Mouse (Mus musculus) cerebellum, adult 8-10 months (tissue): ENCODE measurements around the gene Prss48.
"Not testable (repeated sequence)": the region's sequence is repeated elsewhere in the genome, so short reads cannot be mapped to it uniquely, and the experiment has no call there.

ENCODE experiments used
- DNase-seq: peaks from one replicate; pipeline ENCODE4 v3.0.0; 2022

The Prss48 gene

GRCm38 (mm10) chr3:86001271-86001670 lies 1.0 kb downstream of the Prss48 start:
- DNase-seq = no peak

DNA sequence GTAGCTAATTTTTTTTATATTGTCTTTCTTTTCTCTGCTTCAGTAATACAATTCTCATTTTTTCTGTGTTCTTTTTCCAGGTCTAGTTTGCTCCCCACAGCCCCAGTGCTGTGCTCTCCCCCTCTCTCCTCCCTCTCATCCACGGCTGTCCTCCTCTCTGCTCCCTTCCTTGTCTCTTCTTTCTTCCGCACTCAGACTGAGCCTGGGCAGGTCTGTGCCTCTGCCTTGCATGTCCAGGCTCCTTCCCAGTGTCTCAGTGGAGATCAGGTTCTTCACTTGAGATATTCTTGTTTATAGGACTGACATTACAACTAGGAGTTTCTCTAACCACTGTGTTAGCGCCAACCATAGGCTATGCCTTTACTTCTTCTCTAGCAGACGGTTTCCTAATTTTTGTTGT lies 7.6 kb downstream of the Prss48 start:
- no peak for DNase-seq

- DNase-seq = no peak
Measured at GRCm38 (mm10) chr3:85993744-85994143, 8.5 kb downstream of the Prss48 start.

GRCm38 (mm10) chr3:85991802-85992156 lies 10.5 kb downstream of the Prss48 start:
- no peak for DNase-seq

GRCm38 (mm10) chr3:85991140-85991801 lies 11.0 kb downstream of the Prss48 start:
- no peak for DNase-seq

DNA sequence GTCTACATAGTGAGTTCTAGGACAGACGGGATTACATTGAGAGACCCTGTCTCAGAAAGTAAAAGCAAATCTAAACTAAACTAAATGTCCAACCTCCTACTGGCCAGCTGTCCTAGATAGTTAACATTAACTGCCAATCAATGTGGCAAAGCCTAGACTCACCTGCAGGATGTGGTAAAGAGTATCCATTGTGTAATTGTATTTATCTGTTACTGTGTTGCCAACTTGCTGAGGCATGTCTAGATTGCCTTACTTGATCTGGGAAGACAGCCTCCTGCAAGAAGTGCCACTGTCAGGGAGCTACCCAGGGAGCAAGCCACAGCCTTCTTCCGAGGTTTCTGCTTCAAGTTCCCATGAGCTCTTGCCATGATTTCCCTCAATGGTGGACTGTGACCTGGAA lies 15.1 kb downstream of the Prss48 start:
- no peak for DNase-seq

GRCm38 (mm10) chr3:85984537-85984936 lies 17.8 kb downstream of the Prss48 start:
- no peak for DNase-seq

- DNase-seq = not testable (repeated sequence)
Measured at GRCm38 (mm10) chr3:85981761-85982160, 20.5 kb downstream of the Prss48 start.

DNA sequence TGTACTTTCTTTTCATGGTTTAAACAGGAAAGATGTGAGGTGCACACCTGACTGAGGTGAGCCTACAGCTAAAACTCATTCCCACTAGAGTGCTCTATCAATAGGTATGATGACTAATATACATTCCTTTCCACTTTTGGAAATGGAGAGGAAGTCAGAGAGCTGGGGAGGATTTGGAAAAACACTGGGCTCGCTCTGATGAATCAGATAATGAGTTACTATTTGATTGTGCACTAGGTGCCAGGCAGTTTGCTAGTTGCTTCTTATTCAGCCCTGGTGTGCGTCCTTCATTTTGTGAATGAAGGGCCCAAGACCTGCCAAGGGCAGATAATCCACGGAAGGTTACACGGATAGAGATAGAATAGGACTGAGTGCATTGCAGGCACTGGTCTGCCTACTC lies 22.3 kb downstream of the Prss48 start:
- no peak for DNase-seq

- no peak for DNase-seq
Measured at GRCm38 (mm10) chr3:85974451-85974850, 27.8 kb downstream of the Prss48 start.

DNA sequence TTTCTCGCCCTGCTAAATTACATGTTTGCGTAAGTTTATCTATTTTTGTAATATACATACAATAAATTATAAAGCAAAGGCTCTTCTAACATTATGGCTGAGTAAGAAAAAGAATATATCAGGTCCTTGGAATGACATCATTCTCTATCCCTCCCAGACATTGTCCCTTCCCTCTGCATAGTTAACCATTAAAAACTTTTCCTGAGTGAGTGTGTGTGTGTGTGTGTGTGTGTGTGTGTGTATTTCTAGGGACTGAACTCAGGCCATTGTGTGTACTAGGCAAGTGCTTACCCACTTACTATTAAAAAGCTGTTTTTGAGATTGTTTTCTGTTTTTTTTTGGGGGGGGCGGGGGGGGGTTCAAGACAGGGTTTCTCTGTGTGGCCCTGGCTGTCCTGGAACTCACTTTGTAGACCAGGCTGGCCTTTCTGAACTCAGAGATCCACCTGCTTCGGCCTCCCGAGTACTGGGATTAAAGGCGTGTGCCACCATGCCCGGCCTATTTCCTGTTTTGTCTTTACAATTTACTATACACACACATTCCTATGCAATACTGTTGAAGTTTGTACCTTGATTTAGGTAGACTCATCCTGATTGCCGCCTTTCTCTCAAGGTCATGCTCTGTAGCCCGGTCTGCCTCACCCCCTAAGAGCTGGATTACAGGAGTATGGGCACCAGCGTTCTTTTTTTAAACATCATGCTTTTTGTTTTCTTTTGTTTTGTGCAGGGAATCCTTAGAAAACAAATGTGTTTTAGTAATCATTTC lies 28.7 kb downstream of the Prss48 start:
- no peak for DNase-seq

GRCm38 (mm10) chr3:85971599-85971975 lies 30.7 kb downstream of the Prss48 start:
- DNase-seq = no peak

GRCm38 (mm10) chr3:85970742-85971598 lies 31.3 kb downstream of the Prss48 start, which contains the start of gene Sh3d19:
Gene Sh3d19, plus strand, starts transcription at chr3:85971109.
- peak; percentile 66 for DNase-seq

DNA sequence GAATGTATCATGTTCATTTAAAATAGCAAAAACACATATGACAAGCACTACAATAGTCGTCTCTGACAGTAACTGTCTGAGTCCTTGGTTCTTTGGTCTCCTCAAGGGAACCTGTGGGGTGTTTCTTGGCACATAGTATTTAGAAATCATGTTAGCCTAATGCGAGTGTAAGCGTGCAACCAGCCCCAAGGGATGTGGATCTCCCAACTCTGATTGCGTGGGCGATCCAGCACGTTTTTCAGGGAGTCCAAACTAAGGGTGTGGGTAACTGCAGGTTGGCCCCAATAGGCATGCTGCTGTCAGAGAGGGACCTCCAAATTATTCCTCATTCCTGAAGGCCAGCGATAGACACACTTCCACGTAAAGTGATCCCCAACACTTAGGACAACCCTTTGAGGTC lies 33.3 kb downstream of the Prss48 start:
- no peak for DNase-seq

DNA sequence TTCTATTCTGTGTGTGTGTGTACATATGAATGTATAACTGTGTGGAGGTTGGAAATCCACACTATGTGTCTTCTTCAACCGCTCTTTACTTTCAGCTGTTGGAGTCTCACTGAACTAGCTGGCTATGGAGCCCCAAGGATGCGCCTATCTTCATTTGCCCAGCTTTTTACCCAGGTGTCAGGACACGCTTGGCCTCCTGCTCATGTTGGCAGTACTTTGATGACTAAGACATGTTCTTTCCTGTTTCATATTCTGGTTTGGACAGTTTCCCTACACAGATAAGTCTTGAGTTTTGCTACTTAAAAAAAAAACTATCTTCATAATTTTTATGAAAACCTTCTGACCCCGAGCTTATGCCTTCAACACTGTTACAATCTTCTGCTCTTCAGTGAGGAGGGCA lies 36.8 kb downstream of the Prss48 start:
- no peak for DNase-seq

DNA sequence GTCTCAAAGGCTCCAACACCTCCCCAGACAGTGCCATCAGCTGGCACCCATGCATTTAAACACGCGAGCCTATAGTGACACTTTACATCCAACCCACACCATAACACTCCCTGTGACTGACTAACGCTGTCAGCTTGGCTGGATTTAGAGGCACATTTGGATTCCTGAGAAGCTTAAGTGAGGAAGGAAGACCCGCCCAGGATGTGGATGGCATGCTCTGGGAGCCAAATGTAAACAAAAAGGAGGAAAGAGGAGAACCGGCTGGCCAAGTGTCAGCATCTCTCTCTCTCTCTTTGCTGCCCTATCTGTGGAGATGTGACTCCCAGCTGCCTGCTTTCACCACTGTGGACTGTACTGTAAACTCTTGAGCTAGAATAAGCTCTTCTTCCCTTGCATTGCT lies 41.2 kb downstream of the Prss48 start:
- DNase-seq = no peak

DNA sequence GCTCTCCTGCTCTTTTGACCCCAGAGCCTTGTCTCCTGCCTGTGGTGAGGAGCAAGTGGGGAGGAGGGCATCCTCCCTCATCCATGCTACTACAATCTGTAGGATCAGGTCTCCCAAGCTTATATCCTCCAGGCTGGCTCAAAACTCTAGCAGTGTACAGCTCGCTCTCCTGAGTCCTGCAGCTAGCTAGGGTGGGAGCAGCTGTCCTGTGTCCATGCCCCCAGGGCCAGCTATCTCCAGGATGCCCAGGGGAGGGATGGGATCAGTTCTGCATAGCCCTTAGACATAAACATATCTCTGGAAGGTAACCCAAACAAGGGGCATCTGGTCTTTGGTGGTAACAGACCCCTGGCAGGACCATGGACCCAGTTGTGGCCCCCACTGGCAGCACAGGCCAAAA lies 42.6 kb downstream of the Prss48 start:
- no peak for DNase-seq

DNA sequence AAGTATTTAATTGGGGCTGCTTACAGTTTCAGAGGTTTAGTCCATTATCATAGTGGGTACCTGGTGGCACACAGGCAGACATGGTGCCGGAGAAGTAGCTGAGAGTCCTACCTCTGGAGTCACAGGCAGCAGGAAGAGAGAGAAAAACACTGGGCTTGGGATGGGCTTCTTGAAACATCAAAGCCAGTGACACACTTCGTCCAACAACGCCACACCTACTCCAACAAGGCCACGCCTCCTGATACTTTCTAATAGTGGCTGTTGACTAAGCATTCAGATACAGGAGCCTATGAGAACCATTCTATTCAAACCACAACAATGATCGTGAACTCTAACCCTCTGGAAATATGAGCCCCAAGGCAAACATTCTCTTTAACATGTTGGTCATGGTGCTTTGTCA lies 46.6 kb downstream of the Prss48 start:
- DNase-seq = no peak

DNA sequence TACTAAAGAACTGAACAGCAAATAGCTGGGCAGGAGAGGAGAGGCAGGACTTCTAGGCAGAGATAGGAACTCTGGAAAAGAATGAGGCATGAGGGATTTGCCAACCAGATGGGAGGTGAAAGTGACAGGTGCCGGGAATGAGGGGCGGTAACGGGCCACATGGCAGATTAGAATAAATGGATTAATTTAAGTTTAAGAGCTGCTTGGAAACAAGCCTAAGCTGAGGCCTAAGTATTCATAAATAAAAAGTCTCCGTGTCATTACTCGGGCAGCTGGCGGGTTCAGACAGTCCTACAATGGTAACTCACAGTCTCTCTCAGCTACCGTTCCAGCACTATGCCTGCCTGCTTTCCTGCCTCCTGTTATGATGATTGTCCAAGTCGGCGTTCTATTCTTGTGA lies 47.0 kb downstream of the Prss48 start:
- DNase-seq = no peak

DNA sequence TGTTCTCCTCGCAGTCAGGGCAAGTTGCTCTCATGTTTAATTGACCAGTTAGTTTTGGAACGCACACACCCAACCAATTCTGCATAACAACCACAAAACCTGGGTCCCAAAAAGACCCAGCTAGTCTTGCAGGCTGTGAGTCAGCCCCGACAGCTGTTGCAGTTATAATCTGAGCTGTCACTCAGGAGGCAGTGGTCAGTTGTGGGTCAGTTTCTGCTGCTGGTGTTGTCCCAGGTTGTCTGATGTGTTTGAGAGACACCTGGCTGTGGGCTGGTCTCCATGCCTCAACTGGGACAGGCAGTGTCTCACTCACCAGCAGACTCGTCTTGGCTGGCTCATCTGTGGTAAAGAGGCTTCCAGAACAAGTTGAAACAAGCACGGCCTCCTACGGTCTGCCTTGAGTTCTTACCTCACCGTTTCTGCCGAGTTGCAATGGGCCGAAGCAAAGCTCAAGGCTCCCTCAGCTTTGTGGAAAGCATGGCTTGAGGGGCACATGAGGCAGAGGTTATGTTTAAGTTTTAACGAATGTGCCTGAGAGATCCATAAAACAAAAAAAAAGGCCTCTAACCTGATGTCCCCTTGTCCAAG lies 49.5 kb downstream of the Prss48 start:
- no peak for DNase-seq

DNA sequence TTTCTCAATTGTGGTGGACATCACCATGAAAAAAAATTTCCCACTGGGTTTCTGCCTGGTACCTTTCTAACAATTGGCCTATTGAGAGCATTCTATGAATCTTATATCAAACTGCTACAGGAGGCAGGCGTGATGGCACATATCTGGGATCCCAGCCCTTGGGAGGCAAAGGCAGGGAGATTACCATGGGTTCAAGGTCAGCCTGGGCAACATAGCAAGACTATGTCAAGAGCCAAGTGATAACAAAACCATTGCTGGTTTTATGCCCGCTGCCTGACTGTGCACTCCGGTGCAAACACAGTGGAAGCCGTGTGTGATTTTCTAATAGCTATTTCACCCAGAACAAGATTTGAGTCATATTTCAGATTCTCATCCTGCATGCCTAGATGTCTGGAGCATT lies 51.4 kb downstream of the Prss48 start:
- DNase-seq = no peak
